In the genomic region with DNA sequence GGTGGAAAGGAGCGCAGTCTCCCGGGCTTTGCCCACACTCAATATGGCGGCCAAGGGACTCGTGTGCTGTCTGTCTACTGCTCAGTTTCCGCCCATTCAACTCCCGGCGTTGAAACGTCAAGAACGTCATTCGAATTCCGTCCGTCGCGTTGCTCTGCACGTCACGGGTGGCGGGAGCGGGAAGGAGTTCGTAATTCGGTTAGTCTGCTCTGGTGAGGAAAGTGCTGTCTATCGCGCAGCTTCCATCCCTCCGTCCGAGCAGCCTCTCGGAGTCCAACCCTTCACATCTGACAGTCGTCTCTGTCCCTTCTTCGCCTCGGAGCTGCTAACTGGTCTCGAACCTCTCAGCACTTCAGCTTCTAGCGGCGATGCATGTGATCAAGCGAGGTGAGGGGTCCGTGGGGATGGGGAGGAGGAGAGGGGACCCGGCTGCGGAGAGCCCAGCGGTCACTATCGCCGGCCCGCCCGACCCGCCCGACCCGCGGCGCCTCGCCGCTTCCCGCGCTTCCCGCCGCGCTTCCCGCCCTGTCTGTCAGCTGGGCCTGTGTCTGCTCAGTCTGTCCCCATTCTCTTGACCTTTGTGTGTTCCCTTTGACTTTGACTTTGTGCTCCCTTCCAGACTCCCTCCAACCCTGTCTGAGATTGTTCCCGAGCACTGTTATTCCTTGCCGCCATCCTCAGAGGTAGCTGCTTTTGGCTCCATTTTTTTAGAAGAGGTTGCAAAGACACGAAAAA, we compare ENCODE assay signal across 8 mouse cellular contexts. TPM values are rescaled to one million over a fixed set of nuclear protein-coding genes. Genes with fewer than 3 reads are reported as not detected.
DNase-seq lines count a peak whose midpoint lies in the region; ATAC-seq lines count a peak whose summit lies in the region.

A gene (plus strand): TSS at position 39 of the 735 bp plus-strand sequence.

- under 1% methylated on average over 49 of the region's 56 CpGs for WGBS in forebrain, embryonic 14.5 days
- WGBS in neural tube, embryonic 15.5 days = under 1% methylated on average over 56 of the region's 56 CpGs

- DNase-seq in ES-CJ7 (ENCODE audit: low read depth, low spot score) = peak; percentile 99
- peak; percentile 92 for DNase-seq in cerebellum, adult 11 months
- DNase-seq in forebrain, embryonic 14.5 days (ENCODE audit: low spot score) = peak; percentile 99
- peak; percentile 89 to 95 for DNase-seq in heart, postnatal 14 days
- DNase-seq in layer of hippocampus, adult 11-12 months (ENCODE audit: low spot score) = peak; percentile 95
- DNase-seq in lung, adult 18-20 months = peak; percentile 96 to 97
- DNase-seq in testis, postnatal 14 days (ENCODE audit: low spot score) = peak; percentile 95

- ATAC-seq in forebrain, embryonic 14.5 days = peak; percentile 99
- peak; percentile 100 for ATAC-seq in neural tube, embryonic 15.5 days (ENCODE audit: low FRiP score)

- intact Hi-C loops in heart, postnatal 14 days (cut with DNase I) = no loop called here

- H3K27ac ChIP-seq in forebrain, embryonic 14.5 days (ENCODE audit: low read depth, low read length) = peak within 1 kb of the TSS; percentile 77; the same call in 1 of the 2 replicates
- H3K27ac ChIP-seq in neural tube, embryonic 15.5 days (replicated peaks) = peak within 1 kb of the TSS; percentile 72

- no peaks in the 10 kb centered on the region for H3K9me3 ChIP-seq in forebrain, embryonic 14.5 days (replicated peaks; ENCODE audit: control insufficient read depth, low read length)
- H3K9me3 ChIP-seq in neural tube, embryonic 15.5 days (replicated peaks) = no peaks in the 10 kb centered on the region

- peak within 1 kb of the TSS; percentile 78 for H3K4me3 ChIP-seq in forebrain, embryonic 14.5 days (ENCODE audit: low read depth, low read length)
- H3K4me3 ChIP-seq in neural tube, embryonic 15.5 days (replicated peaks) = peak within 1 kb of the TSS; percentile 79

- H3K36me3 ChIP-seq in forebrain, embryonic 14.5 days (ENCODE audit: control insufficient read depth, insufficient read depth, low read length) = peaks cover 21% of the 10 kb centered on the region
- H3K36me3 ChIP-seq in neural tube, embryonic 15.5 days = peaks cover 7% of the 10 kb centered on the region

- peak within 1 kb of the TSS; percentile 88 for H3K9ac ChIP-seq in forebrain, embryonic 14.5 days (ENCODE audit: low read length)
- H3K9ac ChIP-seq in neural tube, embryonic 15.5 days (replicated peaks) = peak within 1 kb of the TSS; percentile 69

- no peaks in the 10 kb centered on the region for H3K27me3 ChIP-seq in forebrain, embryonic 14.5 days (replicated peaks; ENCODE audit: control insufficient read depth, insufficient read depth, low read length)
- peaks cover 2% of the 10 kb centered on the region; the same call in 1 of the 2 replicates for H3K27me3 ChIP-seq in neural tube, embryonic 15.5 days (replicated peaks)

- peaks cover 9% of the 10 kb centered on the region; the same call in 1 of the 2 replicates for H3K4me1 ChIP-seq in forebrain, embryonic 14.5 days (ENCODE audit: control insufficient read depth, insufficient read depth, low read length)
- peaks cover 24% of the 10 kb centered on the region for H3K4me1 ChIP-seq in neural tube, embryonic 15.5 days

- H3K4me2 ChIP-seq in forebrain, embryonic 14.5 days (ENCODE audit: low read length) = peak within 1 kb of the TSS; percentile 61
- H3K4me2 ChIP-seq in neural tube, embryonic 15.5 days = peak within 1 kb of the TSS; percentile 60

RNA-seq across cellular contexts. Expression of the gene that starts here (rescaled TPM):
- polyA plus RNA-seq in forebrain, embryonic 14.5 days (2014; fragmentation: Nextera tagmentation; extraction: Ambion mirVana) = 96.7 and 98.6 TPM in 2 replicates
- total RNA-seq in heart, postnatal 14 days (2021) = 10 to 100 TPM; 14.4 to 19.1 TPM
- 38.0 and 65.1 TPM in 2 replicates for polyA plus RNA-seq in neural tube, embryonic 15.5 days (2015; fragmentation: Nextera tagmentation; extraction: Ambion mirVana)

Comparison
In these comparisons a context has a peak if more than half of its experiments do, and no peak if none do; other contexts are left out.
1. Peak in every context shown above with its lines: DNase-seq, ATAC-seq, H3K4me3 ChIP-seq and H3K27ac ChIP-seq.